Mouse (Mus musculus): ENCODE results near the gene Dtx2.

- TF ChIP-seq CTCF (IDR thresholded peaks at IDR 0.05; ENCODE audit: extremely low read depth, insufficient read depth, insufficient read length, insufficient replicate concordance) (no peak), POLR2A (IDR thresholded peaks at IDR 0.05; ENCODE audit: low read depth, low read length) (no peak)
Observed at GRCm38 (mm10) chr5:135962125-135962491, 32.5 kb upstream of the Dtx2 start.

All from spleen, adult 2 months (tissue).